ENCODE assay signal across 1 mouse cellular context in the genomic region with DNA sequence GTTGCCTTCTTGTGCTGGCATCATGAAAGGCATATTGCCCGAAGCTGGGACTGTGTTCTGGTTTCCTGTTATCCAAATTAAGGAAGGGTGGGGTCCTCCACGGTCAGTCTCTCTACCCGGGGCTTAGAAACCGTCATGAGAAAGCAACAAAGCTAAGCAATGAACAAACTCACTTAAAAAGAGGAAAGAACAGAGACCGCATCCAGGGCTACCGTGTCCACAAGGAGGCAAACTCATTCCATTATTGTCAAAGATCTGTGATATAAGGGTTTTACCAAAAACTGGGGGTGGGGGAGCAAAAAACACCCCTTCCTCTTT.
TF ChIP-seq lines count a peak whose summit lies in the region.

No protein-coding gene starts in this region.

TF ChIP-seq in MEL, 35 proteins besides CTCF, POLR2A, EP300 and RAD21 (continued from another document):
- TF ChIP-seq POLR2AphosphoS5 (IDR thresholded peaks at IDR 0.05; ENCODE audit: borderline replicate concordance, low read depth, low read length) (no peak), MAZ (IDR thresholded peaks at IDR 0.05; ENCODE audit: low read depth, low read length) (no peak), ZKSCAN1 (IDR thresholded peaks at IDR 0.05; ENCODE audit: low read depth, low read length) (no peak)
